Mouse (Mus musculus): ENCODE data around the gene Artn.

DNA sequence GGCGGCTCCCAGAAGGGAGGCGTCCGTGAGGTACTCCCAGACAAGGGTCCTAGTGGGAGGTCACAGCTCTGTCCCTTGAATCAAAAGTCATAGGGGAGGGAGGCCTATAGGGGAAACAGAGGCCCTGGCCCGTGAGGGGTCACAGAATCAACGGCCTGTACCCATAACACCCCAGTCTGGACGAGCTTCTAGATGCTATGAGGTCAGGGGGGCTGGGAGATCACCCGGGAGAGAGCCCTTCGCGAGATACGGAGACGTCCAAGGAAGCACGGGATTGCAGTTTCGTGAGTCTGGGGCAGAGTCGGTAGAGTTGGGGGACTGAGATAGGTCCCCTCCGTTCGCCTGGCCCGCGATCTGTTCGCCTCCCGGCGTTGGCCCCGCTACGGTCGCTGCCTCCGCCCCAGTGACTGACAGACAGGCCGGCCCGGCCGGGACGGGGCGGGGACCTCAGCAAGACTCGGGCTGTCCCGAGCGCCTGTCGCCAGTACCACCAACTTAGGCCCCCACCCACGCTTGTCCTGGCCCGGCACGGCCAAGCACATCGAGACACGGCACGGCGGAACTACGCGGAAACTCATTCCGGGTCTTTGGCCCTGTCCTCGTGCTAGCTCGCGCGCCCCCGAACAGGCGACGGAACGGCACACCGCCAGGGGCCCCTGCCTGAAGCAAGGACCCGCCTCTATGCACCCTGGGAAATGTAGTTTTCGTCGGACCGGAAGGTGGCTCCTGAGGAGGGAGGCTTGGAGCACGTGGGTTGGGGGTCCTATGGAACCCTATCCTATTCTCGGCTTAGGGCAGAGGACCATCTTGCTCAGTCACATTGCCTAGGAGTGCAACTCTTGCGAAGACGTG lies 14.7 kb downstream of the Artn start, which contains the start of gene Ipo13:
- TF ChIP-seq CTCF (IDR thresholded peaks at IDR 0.05; ENCODE audit: borderline replicate concordance, insufficient read depth, low read depth, low read length) = no peak
- peak; percentile 78 for TF ChIP-seq POLR2A (IDR thresholded peaks at IDR 0.05; ENCODE audit: borderline replicate concordance, insufficient read depth, low read length)
